Mouse (Mus musculus) embryo, embryonic 9.5 days (tissue): ENCODE measurements around the gene Dapk2.
A peak's percentile ranks its signal among the peaks of the same experiment; 100 is the strongest.

Experiments used
- DNase-seq: peaks from one replicate; pipeline ENCODE4 v3.0.0-alpha.2; 2017; ENCODE audit errors: extremely low spot score

Gene Dapk2

DNA sequence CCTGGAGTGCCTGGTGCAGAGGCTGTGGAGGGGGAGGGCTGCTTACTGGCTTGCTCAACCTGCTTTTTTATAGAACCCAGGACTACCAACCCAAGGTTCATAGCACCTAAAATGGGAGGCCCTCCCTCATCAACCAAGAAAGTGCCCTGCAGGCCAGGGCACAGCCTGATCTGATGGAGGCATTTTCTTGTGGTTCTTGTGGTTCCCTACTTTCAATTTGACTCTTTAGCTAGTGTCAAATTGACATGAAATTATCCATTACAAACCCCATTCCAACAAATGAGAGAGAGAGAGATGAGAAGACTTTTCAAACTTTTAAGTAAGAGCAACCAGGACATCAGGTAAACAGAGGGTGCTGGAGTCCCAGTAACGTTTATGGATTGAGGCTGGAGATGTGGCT is 15.8 kb upstream of the Dapk2 start:
- DNase-seq: no peak

GRCm38 (mm10) chr9:66144248-66144647 is 13.8 kb upstream of the Dapk2 start:
- peak; percentile 81 for DNase-seq

DNA sequence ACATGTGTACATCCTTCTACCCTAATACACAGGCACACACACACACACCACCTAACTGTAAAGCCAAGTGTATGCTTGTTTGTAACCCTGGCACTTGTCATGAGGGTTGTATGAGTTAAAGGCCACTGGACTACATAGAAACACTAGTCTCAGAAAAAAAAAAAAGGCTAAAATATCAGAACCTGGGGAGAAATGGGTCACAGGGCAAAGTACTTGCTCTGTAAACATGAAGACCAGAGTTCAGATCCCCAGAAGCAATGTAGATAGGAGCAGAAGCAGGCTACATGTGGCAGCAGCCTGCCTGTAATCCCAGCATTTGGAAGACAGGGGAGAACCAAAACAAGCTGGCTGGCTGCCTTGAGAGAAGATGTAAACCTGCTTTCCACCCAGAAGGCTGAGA is 11.9 kb upstream of the Dapk2 start:
- DNase-seq: no peak

- no peak for DNase-seq
Observed at GRCm38 (mm10) chr9:66152011-66152410, 6.0 kb upstream of the Dapk2 start.

GRCm38 (mm10) chr9:66153594-66153993 is 4.4 kb upstream of the Dapk2 start:
- DNase-seq: no peak

DNA sequence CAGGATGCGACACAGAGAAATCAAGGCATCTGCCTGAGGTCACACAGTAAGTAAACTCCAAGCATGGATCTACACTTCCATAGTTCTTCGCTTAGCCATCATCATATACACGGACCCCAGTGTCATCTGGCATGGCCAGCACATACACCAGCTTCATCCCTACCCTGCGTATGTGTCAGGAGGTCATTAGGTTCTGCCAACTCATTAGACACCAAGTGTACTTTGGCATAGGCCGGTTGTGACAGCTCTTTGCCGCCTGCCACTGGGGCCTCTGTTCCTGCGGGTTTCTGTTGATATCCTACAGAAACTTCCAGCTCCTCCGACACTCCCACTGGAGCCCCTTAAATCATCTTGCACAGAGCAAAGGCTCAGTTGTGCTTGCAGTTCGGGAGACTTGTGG is 4.0 kb upstream of the Dapk2 start:
- DNase-seq: no peak

DNA sequence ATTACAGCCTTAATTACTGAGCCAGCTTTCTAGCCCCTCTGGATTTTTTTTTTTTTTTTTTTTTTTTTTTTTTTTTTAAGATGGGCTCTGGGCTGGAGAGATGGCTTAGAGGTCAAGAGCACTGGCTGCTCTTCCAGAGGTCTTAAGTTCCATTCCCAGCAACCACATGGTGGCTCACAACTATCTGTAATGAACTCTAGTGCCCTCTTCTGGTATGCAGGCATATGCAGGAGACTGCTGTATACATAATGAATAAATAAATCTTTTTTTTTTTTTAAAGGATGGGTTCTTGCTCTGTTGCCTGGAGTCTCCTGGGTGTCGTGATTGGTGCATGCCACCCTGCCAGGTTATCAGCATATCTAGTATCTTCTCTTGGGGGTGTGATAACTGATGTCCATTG is 2.5 kb upstream of the Dapk2 start:
- DNase-seq: no peak

DNA sequence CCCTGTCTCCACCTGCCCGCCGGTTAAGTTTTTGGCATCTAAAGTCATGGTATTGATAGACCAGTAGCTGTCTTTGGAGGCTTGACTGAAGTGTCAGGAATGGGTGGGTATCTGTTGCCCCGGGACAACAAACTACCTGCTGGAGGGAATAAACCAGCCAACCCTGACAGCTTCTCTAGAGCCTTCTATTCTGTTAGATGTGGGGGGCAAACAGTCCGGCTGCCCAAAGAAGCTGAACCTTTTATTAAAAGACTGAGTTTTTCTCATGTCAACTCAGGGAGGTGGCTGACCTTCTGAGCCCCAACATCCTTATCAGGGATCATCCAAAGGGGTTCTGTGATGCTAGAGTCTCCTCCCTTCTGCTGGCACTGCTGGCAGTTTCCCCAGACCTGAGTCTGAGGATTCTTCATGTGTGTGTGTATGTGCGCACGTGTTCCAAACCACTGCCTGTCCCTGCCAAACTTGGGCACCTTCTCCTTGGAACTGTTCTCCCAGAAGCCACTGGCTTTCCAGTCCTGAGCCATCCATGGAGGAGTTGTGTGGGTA is 935 bp downstream of the Dapk2 start:
- DNase-seq: no peak

DNA sequence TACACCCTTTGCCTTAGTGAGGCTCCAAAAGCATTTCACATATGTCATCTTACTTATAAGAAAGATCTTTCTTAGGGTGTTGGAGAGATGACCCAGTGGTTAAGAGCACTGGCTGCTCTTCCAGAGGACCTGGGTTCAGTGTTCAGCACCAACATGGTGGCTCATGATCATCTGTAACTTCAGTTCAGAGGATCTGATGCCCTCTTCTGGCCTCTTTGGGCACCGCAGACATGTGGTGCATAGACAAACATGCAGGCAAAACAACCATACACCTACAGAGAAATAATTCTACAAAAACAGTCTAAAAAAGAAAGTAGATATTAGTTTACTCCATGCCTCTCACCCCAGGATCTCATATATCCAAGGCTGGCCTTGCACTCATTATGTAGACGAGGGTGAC is 2.1 kb downstream of the Dapk2 start:
- DNase-seq: no peak

DNA sequence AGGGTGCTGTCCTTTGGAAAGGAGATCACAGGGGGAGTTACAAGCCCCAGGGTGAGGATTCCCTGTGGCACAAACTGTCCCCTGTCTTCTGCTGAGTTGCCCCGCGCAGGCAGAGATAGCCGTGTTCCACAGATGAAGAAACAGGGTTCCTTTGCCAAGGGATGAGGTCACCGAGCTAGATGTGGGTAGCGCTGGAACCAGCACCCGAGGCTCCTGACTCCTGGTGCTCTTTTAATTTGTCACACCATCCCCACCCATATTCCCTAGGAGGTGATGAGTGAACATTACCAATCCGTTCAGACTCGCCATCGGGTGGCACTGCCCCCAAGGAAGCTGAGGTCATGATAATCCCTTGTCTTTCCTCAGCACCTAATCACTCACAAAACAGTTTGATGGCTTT is 5.0 kb downstream of the Dapk2 start:
- DNase-seq: no peak

DNA sequence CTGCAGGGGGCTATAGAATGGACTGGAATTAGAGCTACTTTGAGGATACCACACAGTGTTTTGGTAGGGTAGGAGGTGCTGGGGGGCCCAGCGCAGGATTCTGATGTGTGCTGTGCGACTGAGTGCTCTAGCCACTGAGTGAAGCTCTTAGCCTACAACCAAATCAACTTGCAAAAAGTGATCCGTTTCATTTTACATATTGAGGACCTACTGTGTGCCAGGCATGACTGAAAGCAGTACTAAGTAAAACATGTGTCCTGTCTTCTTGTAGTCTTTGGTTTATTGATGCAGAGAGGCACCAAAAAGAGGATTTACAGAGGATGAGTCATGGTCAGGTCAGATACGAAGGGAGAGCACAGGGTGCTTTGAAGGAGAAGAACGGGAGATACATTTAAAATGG is 9.2 kb downstream of the Dapk2 start:
- DNase-seq: no peak

- DNase-seq: no peak
Observed at GRCm38 (mm10) chr9:66168233-66168632, 10.2 kb downstream of the Dapk2 start.

- peak; percentile 45 for DNase-seq
Observed at GRCm38 (mm10) chr9:66170506-66170905, 12.5 kb downstream of the Dapk2 start.

DNA sequence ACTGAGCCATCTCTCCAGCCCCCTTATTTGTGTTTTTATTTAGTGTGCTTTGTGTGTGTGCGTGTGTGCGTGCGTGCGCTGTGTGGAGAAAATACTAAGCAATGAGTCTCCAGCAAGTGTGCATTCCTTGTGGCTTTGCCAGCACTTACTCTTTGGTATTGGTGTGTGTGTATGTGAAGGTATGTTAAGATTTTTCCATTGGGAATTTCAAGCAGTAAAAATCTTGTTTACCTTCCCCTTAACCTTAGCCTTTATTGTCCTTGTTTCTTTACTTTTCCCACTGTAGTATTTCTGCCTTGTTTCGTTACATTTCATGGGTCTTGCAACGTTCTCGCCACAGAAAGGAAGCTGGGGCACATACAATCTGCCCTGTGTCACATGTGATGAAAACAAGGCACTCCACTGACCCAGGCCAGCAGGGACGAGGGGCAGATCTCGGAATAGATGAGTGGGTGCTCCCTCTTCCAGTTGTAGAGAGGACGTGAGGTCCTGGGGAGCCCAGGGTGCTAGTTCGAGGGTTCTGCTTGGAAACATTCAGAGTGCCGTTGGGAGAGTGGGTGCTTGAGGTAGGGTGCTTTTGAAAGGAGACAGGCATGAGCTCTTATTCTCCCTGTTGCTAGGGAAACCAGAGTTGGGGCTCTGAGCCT is 13.4 kb downstream of the Dapk2 start:
- no peak for DNase-seq

DNA sequence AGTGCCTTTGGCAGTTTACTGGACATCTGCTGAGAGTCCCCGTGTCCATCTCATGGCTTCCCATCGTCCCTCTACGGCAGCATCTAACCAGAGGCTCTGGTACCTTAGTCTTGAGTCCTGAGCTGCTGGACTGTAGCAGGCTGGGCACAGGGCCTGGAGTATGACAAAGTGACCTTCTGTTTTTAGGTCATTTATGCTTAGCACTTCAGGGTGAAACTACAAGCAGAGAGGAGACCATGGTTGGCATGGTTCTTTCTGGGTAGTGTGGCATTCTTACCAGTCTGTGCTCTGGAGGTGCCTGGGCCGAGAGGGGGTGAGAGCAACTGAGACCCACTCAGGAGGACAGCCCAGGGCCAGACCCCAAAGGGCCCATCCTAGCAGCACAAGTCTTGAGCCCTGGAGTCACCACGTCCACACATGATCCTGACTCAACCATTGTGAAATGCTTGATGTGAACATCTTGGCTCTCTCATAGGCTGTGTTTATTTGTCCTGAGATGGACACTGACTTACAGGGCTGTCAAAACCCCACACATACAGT is 15.4 kb downstream of the Dapk2 start:
- no peak for DNase-seq

DNA sequence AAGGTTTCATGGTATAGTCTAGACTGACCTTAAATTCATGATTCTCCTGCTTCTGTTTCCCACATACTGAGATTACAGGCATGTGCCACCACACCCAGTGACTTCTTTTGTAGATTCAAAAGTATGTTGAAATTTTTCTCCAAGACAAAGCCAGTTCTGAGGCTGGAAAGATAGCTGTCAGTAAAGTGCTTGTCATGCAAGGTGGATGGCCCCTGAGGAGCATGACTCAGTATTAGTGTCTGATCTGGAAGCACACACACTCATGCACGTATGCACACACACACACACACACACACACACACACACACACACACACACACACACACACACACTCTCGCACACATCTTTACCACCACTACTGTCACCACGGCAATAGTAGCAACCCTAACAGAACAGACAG is 17.0 kb downstream of the Dapk2 start:
- no peak for DNase-seq

GRCm38 (mm10) chr9:66177975-66178374 is 20.0 kb downstream of the Dapk2 start:
- DNase-seq: no peak

- DNase-seq: no peak
Observed at GRCm38 (mm10) chr9:66179795-66180194, 21.8 kb downstream of the Dapk2 start.

DNA sequence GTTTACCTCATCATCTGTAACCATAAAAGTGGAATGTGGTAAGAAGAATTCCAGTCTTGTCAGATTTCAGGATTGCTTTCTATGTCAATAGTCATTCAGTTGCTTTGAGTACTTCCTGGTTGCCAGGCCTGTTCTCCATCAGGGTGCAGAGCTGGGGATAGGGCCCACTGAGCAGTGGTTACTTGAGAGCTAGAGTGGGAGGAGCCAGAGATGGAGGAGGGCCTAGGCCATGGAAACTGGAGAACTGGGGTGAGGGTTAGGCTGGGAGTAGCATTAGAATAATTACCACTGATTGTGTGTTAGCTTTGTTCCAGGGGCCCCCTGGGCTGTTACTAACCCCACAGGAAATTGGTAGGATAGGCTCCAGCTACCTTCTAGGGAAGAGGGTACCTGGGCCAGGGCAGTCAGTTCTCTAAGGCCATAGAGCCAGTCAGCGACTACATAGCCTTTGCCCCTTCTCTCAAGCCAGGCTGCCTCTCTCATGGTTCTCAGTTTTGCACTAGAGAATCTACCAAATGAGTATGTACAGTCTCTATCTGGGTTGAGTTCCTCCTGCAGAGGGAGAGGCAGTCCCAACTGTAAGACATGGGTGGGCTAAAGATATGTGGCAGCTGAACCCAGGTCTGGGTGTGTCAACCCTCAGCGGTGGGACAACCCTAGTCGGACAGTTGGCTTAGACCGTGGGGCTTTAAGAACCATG is 23.3 kb downstream of the Dapk2 start:
- DNase-seq: no peak

GRCm38 (mm10) chr9:66181826-66182678 is 24.0 kb downstream of the Dapk2 start:
- no peak for DNase-seq

- DNase-seq: no peak
Observed at GRCm38 (mm10) chr9:66182679-66182993, 24.6 kb downstream of the Dapk2 start.

- DNase-seq: no peak
Observed at GRCm38 (mm10) chr9:66183023-66183422, 25.0 kb downstream of the Dapk2 start.
